Mouse (Mus musculus): ENCODE measurements around the gene Agap1. TPM values are rescaled to one million over a fixed set of nuclear protein-coding genes. Genes with fewer than 3 reads are reported as not detected.

Gene Agap1
- polyA plus RNA-seq, 1 experiment from 2014 or later: 10.3 TPM

DNA sequence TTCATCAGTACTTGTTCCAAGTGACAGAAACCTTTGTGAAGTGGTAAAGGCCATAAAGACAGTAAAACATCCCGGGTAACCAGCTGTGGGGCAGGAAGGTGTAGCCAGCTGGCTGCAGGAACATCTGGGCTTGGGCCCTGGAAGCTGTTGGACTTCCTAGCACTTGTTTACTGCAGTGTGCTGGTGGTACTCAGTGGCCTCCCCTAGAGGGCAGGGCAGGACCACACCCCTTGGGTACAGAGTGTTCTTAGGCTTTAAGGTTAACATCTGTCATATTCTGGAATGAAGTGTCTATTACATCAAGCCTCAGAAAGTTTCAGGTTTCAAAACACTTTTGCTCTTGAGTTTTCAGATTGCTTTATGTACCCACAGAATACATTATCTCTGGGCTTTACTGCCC lies 376.5 kb downstream of the Agap1 start:
- H3K27me3 ChIP-seq (ENCODE audit: insufficient read depth, poor library complexity, severe bottlenecking): no peaks in the 10 kb centered on the region
- DNase-seq (ENCODE audit: low spot score): no peak
- H3K9me3 ChIP-seq: no peaks in the 10 kb centered on the region
- WGBS: 77% methylated on average over 1 of the region's 1 CpGs
- H3K4me3 ChIP-seq: no peak overlapping the region
- no peak overlapping the region for H3K27ac ChIP-seq
- H3K36me3 ChIP-seq: peaks cover 6% of the 10 kb centered on the region; the same call in 1 of the 2 replicates
- no peaks in the 10 kb centered on the region for H3K4me1 ChIP-seq

DNA sequence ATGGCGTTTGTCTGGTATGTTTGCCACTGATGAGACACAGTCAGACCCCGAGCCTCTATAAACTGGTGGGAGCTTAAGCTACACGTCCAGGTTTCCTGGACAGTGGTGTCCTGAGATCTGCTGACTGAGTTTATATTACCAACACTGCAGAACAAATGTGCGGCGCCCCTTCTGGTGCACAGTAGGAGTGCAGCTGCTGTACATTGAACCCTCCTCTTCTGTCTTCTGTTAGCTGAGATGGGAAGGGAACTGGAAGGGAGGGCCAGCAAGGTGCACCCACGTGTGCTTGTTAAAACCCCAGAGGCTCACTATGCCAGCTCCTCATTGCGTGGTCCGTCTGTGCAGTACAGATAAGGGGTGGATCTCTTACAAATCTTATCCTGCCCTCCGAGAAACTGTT lies 389.5 kb downstream of the Agap1 start:
- no peaks in the 10 kb centered on the region for H3K9me3 ChIP-seq
- H3K27me3 ChIP-seq (ENCODE audit: insufficient read depth, poor library complexity, severe bottlenecking): no peaks in the 10 kb centered on the region
- 69% methylated on average over 9 of the region's 9 CpGs for WGBS
- DNase-seq (ENCODE audit: low spot score): no peak
- H3K4me3 ChIP-seq: no peak overlapping the region
- no peak overlapping the region for H3K27ac ChIP-seq
- H3K36me3 ChIP-seq: peaks cover 27% of the 10 kb centered on the region
- H3K4me1 ChIP-seq: no peaks in the 10 kb centered on the region

DNA sequence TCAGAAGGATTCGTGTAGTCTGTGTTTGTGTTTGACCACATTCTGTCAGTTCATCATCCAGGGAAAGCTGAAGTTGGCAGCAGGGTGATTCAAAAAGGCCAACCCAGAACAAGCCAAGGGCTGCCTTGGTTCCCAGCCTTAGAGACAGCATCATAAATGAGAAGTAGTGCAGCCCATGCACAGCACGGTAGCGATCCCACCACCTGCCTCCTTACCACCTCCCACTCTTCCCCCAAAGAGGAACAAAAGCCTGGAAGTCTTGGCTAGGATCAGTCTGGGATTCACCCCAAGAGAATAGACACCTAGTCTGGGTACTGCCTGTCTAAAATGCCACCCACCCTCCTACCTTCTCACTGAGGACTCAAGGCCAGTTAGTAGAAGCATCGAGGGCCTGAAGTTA lies 390.9 kb downstream of the Agap1 start:
- DNase-seq (ENCODE audit: low spot score): no peak
- no peaks in the 10 kb centered on the region for H3K27me3 ChIP-seq (ENCODE audit: insufficient read depth, poor library complexity, severe bottlenecking)
- H3K4me3 ChIP-seq: no peak overlapping the region
- no peaks in the 10 kb centered on the region for H3K4me1 ChIP-seq
- H3K36me3 ChIP-seq: peaks cover 18% of the 10 kb centered on the region; the same call in 1 of the 2 replicates
- no peak overlapping the region for H3K27ac ChIP-seq
- no peaks in the 10 kb centered on the region for H3K9me3 ChIP-seq
- WGBS: 86% methylated on average over 4 of the region's 4 CpGs

DNA sequence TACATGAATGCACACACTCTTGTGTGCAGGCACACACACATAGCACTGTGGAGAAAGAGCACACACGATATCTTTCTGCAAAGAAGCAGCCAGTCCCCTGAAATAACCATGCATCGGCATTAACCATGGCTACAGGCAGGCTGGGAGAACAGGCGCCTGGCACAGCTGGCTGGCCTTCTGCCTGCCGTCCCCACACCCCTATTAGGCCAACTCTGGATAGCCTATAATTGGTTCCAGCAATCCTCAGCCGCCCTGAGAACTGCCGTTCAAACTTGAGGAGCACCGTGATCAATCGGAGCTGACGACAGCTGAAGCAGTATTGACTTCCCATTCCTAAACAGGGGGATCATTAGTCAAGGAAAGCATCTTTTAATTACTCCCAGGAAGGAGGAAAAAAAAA lies 391.5 kb downstream of the Agap1 start:
- Histone ChIP-seq H3K36me3 (peaks cover 18% of the 10 kb centered on the region; the same call in 1 of the 2 replicates), H3K27me3 (ENCODE audit: insufficient read depth, poor library complexity, severe bottlenecking) (no peaks in the 10 kb centered on the region), H3K4me3 (no peak overlapping the region), H3K4me1 (no peaks in the 10 kb centered on the region), H3K27ac (no peak overlapping the region), H3K9me3 (no peaks in the 10 kb centered on the region)
- no peak for DNase-seq (ENCODE audit: low spot score)
- WGBS: 62% methylated on average over 9 of the region's 9 CpGs

- no peaks in the 10 kb centered on the region for H3K9me3 ChIP-seq
- no peak overlapping the region for H3K4me3 ChIP-seq
- no peak for DNase-seq (ENCODE audit: low spot score)
- H3K4me1 ChIP-seq: no peaks in the 10 kb centered on the region
- peaks cover 6% of the 10 kb centered on the region; the same call in 1 of the 2 replicates for H3K36me3 ChIP-seq
- H3K27ac ChIP-seq: no peak overlapping the region
- WGBS: 78% methylated on average over 17 of the region's 17 CpGs
- no peaks in the 10 kb centered on the region for H3K27me3 ChIP-seq (ENCODE audit: insufficient read depth, poor library complexity, severe bottlenecking)
These were observed 393.9 kb downstream of the Agap1 start for GRCm38 (mm10) chr1:89848356-89849039.

GRCm38 (mm10) chr1:89849151-89849860 lies 394.7 kb downstream of the Agap1 start:
- Histone ChIP-seq H3K9me3 (no peaks in the 10 kb centered on the region), H3K27ac (no peak overlapping the region), H3K27me3 (ENCODE audit: insufficient read depth, poor library complexity, severe bottlenecking) (no peaks in the 10 kb centered on the region), H3K36me3 (peaks cover 3% of the 10 kb centered on the region; the same call in 1 of the 2 replicates), H3K4me1 (no peaks in the 10 kb centered on the region), H3K4me3 (no peak overlapping the region)
- no peak for DNase-seq (ENCODE audit: low spot score)
- 85% methylated on average over 23 of the region's 23 CpGs for WGBS

GRCm38 (mm10) chr1:89849861-89850230 lies 395.2 kb downstream of the Agap1 start:
- WGBS: 85% methylated on average over 7 of the region's 7 CpGs
- Histone ChIP-seq H3K9me3 (no peaks in the 10 kb centered on the region), H3K27ac (no peak overlapping the region), H3K27me3 (ENCODE audit: insufficient read depth, poor library complexity, severe bottlenecking) (no peaks in the 10 kb centered on the region), H3K4me1 (no peaks in the 10 kb centered on the region), H3K4me3 (no peak overlapping the region), H3K36me3 (peaks cover 3% of the 10 kb centered on the region; the same call in 1 of the 2 replicates)
- no peak for DNase-seq (ENCODE audit: low spot score)

GRCm38 (mm10) chr1:89850681-89851414 lies 396.2 kb downstream of the Agap1 start:
- DNase-seq (ENCODE audit: low spot score): no peak
- Histone ChIP-seq H3K4me3 (no peak overlapping the region), H3K4me1 (no peaks in the 10 kb centered on the region), H3K27me3 (ENCODE audit: insufficient read depth, poor library complexity, severe bottlenecking) (no peaks in the 10 kb centered on the region), H3K27ac (no peak overlapping the region), H3K9me3 (no peaks in the 10 kb centered on the region), H3K36me3 (peaks cover 3% of the 10 kb centered on the region; the same call in 1 of the 2 replicates)
- 87% methylated on average over 11 of the region's 11 CpGs for WGBS

DNA sequence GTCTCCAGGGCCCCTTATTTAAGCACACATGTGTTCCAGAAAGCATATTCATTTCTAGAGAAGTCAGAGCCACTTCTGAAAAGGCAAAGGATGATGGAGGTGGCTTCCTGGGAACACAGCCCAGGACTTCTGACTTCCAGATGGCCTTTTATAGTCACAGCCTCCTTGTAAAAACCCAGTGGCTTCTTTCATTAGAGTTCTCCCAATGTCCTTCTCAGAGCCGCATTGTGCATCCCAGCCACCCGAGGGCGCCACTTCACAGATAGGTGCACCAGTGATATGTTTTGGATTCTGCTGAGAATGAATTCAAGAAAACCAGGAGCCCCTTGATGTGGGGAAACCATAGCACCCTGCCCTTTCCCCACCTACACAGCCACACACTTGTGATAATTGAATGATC lies 404.6 kb downstream of the Agap1 start:
- H3K27ac ChIP-seq: no peak overlapping the region
- H3K9me3 ChIP-seq: no peaks in the 10 kb centered on the region
- H3K4me3 ChIP-seq: no peak overlapping the region
- H3K4me1 ChIP-seq: no peaks in the 10 kb centered on the region
- WGBS: 29% methylated on average over 3 of the region's 3 CpGs
- 0 out of 2 replicates have a peak, but pooled peaks cover 3% of the 10 kb centered on the region for H3K36me3 ChIP-seq
- no peak for DNase-seq (ENCODE audit: low spot score)
- no peaks in the 10 kb centered on the region for H3K27me3 ChIP-seq (ENCODE audit: insufficient read depth, poor library complexity, severe bottlenecking)

DNA sequence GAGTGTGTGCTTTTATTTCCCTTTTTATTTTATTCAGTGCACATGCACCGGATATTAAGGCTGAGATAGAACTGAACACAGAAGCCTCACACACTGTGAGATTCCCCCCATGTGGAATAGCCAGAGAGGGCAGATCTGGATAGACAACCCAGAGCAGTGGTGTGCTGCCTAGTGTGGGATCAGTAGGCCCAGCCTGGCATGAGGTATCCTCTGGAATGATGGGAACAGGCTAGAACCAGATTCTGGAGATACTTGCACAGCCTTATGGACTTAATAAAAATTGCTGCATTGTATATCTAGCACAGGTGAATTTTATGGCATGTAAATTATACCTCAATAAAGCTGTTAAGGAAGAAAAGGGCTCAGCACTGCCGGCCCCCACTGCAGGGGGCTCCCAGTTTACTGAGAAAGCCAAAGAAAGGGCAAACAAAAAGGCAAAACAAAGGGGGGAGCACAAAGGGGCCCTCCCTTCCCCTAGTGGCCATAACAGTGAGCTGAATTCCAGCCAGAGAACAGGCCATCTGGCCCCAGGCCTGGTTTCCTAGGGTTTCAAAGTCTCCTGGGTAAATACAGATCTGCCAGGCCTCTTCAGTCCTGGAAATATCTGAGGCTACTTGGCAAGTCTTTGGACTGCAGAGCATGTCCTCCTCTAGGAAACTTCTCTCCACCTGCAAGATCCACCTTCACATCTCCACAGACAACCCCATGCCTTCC lies 405.6 kb downstream of the Agap1 start:
- no peak overlapping the region; the same call in 1 of the 2 replicates for H3K27ac ChIP-seq
- H3K4me1 ChIP-seq: no peaks in the 10 kb centered on the region
- no peaks in the 10 kb centered on the region for H3K9me3 ChIP-seq
- no peak for DNase-seq (ENCODE audit: low spot score)
- 0 out of 2 replicates have a peak, but pooled peaks cover 3% of the 10 kb centered on the region for H3K36me3 ChIP-seq
- 56% methylated on average over 2 of the region's 2 CpGs for whole genome bisulfite sequencing
- H3K4me3 ChIP-seq: no peak overlapping the region
- no peaks in the 10 kb centered on the region for H3K27me3 ChIP-seq (ENCODE audit: insufficient read depth, poor library complexity, severe bottlenecking)

DNA sequence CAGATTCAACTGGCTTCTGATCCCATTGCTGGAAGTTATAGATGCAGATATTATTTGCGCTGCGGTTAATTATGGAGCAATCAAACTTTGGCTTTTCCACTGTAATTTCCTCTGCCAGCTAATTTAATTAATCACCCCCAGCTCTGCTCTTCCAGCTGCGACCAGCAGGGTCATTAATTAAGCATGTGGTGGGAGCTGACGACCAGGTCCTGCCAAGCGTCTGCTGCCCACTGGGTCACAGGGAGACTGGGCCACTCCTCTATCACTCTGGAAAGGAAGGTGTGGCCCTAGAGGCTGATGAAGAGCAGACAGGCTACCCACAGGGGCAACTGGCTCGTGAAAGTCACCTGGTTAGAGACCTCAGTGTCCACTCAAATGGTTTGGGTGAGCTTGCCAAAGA lies 411.2 kb downstream of the Agap1 start:
- Histone ChIP-seq H3K9me3 (no peaks in the 10 kb centered on the region), H3K27ac (no peak overlapping the region), H3K4me1 (peaks cover 12% of the 10 kb centered on the region; the same call in 1 of the 2 replicates), H3K36me3 (no peaks in the 10 kb centered on the region), H3K4me3 (no peak overlapping the region), H3K27me3 (ENCODE audit: insufficient read depth, poor library complexity, severe bottlenecking) (0 out of 2 replicates have a peak, but pooled peaks cover 3% of the 10 kb centered on the region)
- DNase-seq (ENCODE audit: low spot score): no peak
- 62% methylated on average over 6 of the region's 6 CpGs for WGBS

DNA sequence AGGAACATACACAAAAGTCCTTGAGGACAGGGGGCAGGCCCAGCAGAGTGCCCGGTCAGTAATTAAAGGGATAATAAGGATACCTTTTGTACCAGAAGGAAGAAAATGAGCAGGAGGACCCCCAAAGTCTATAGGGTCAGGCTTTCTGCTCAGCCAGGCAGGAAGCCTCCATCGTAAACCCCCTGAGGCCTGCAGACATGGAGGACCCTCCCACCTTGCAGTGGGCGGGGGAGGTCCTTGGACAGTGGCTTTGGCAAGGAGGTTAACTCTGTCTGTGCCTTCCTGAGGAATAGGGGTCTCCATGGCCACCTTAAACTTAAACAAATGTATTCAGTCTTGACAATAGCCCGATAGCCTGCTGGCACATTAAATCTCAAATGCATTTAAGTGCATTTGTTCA lies 413.2 kb downstream of the Agap1 start:
- Histone ChIP-seq H3K27ac (no peak overlapping the region), H3K36me3 (no peaks in the 10 kb centered on the region), H3K4me1 (peaks cover 15% of the 10 kb centered on the region; the same call in 1 of the 2 replicates), H3K9me3 (no peaks in the 10 kb centered on the region), H3K4me3 (no peak overlapping the region), H3K27me3 (ENCODE audit: insufficient read depth, poor library complexity, severe bottlenecking) (0 out of 2 replicates have a peak, but pooled peaks cover 3% of the 10 kb centered on the region)
- no peak for DNase-seq (ENCODE audit: low spot score)
- 61% methylated on average over 4 of the region's 4 CpGs for WGBS

Data from heart, embryonic 10.5 days (tissue).